Mouse (Mus musculus): Measurements from ENCODE around the gene Ankrd52.
"Not testable (repeated sequence)": the region's sequence is repeated elsewhere in the genome, so short reads cannot be mapped to it uniquely, and the experiment has no call there.

The Ankrd52 gene

DNA sequence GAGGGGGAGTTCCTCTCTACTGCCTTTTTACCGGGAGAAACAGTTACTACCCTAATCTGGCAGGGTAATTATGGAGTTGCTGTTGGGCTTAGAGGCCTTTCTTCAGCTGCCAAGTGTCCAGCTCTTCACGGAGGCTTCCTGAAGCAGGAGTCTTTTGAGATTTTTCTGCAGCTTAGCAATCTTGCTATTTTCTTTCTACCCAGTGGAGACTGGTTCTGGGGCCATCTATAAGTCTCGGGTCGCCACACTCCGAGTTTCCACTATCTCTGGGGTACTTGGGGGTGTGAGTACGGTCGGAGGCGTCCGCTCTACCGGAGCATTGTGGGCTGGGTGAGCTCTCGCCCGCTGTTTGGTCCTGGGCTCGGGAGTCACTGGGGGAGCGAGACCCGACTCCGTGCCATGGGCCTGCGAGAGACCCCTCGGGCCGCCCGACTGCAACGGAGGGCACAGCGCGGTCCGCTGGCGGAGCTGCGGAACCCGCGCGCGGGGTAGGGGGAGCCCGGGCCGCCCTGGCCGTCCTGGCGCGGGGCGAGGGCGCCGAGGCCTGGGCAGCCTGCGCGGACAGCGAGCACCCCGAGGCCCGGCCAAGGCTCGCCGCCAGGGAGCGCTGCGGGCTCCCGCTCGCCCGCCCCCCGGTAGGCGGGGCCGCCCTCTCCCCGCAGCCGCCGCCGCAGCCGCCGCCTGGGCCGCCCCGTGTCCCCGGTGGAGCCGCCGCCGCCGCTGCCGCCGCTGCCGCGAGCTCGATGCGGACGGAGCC, at the start of gene Ankrd52:
Gene Ankrd52, plus strand, starts transcription at position 661 of the 757 bp plus-strand sequence.
- peak; percentile 91 to 93 for DNase-seq (ENCODE audit: low spot score in 2 of 2)

DNA sequence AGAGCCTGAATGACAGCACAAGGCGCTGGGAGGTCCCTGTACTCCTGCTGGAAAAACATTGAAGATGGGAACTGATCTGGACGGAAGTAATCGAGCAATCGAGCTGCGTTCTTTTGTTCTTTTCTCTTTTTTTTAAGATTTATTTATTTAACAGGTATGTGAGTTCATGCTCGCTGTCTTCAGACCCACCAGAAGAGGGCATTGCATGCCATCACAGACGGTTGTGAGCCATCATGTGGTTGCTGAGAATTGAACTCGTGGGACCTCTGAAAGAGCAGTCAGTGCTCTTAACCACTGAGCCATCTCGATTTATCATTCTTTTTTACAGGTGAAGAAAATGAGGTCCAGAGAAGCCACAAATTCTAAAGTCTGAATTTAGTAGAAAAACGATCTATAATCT, 49.3 kb upstream of the Ankrd52 start:
- no peak for DNase-seq (ENCODE audit: low spot score in 2 of 2)

DNA sequence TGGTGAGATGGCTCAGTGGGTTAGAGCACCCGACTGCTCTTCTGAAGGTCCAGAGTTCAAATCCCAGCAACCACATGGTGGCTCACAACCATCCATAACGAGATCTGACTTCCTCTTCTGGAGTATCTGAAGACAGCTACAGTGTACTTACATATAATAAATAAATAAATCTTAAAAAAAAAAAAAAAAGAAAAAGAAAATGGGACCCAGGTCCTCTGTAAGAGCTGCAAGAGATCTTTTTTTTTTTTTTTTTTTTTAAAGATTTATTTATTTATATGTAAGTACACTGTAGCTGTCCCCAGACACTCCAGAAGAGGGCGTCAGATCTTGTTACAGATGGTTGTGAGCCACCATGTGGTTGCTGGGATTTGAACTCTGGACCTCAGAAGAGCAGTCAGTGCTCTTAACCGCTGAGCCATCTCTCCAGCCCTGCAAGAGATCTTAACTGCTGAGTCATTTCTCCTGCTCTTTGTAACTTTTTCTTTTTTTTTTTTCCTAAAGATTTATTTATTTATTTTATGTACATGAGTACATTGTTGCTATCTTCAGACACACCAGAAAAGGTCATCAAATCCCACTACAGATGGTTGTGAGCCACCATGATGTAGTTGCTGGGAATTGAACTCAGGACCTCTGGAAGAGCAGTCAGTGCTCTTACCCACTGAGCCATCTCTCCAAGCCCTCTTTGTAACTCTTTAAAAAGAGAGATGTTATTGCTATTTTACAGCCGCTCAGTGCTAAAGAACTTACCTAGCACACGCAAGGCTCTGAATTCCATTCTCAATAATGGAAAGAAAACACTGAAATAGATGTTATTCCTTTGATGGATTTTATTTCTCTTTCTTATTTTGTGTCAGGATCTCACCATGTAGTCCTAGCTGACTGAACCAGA, 44.3 kb upstream of the Ankrd52 start:
- DNase-seq (ENCODE audit: low spot score in 2 of 2) = not testable (repeated sequence)

DNA sequence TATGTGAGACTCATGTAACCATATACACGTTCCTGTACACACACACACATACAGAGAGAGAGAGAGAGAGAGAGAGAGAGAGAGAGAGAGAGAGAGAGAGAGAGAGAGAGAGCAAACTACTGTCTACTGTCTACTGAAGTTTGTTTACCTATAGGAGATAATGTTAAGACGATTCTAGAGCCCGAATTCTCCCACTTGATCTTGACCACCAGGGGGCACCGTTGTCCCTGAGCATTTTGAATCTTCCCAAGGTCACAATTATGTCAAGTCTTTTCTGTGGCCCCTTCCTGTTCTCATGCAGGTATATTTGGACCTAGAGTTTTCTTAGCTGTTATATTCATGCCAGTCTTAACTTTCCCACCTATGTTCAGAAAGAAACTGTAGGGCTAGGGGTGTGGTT, 41.3 kb upstream of the Ankrd52 start:
- DNase-seq (ENCODE audit: low spot score in 2 of 2) = peak; percentile 83 to 93

DNA sequence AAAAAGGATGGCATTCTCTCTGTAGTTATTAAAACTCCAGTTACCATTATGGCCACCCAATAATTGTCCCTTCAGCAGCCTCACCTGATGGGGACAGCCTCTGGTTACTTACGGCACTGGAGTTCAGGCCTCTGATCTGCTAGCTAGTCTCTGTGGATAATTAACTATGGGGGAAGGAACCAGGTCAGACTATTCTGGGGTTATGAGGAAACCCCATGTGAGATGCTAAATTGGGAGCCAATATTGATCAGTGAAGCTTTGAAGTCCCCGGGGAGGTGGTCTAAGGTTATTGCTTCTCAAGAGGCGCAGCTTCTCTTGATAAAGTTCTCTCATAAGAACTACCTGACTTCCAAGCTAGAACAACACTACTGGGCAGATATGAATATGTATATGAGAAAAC, 40.7 kb upstream of the Ankrd52 start:
- DNase-seq (ENCODE audit: low spot score in 2 of 2) = no peak

GRCm38 (mm10) chr10:128336597-128336996, 40.3 kb upstream of the Ankrd52 start:
- no peak for DNase-seq (ENCODE audit: low spot score in 2 of 2)

GRCm38 (mm10) chr10:128337306-128338181, 39.4 kb upstream of the Ankrd52 start, which contains the start of gene Cs:
TSS of gene Cs (plus strand) at chr10:128337734.
- DNase-seq (ENCODE audit: low spot score in 2 of 2) = peak; percentile 94 to 95

GRCm38 (mm10) chr10:128338415-128338814, 38.5 kb upstream of the Ankrd52 start:
- DNase-seq (ENCODE audit: low spot score in 2 of 2) = no peak

- no peak for DNase-seq (ENCODE audit: low spot score in 2 of 2)
Observed at GRCm38 (mm10) chr10:128338948-128339347, 38.0 kb upstream of the Ankrd52 start.

- no peak for DNase-seq (ENCODE audit: low spot score in 2 of 2)
Observed at GRCm38 (mm10) chr10:128340257-128340656, 36.7 kb upstream of the Ankrd52 start.

- DNase-seq (ENCODE audit: low spot score in 2 of 2) = no peak
Observed at GRCm38 (mm10) chr10:128343436-128343835, 33.5 kb upstream of the Ankrd52 start.

DNA sequence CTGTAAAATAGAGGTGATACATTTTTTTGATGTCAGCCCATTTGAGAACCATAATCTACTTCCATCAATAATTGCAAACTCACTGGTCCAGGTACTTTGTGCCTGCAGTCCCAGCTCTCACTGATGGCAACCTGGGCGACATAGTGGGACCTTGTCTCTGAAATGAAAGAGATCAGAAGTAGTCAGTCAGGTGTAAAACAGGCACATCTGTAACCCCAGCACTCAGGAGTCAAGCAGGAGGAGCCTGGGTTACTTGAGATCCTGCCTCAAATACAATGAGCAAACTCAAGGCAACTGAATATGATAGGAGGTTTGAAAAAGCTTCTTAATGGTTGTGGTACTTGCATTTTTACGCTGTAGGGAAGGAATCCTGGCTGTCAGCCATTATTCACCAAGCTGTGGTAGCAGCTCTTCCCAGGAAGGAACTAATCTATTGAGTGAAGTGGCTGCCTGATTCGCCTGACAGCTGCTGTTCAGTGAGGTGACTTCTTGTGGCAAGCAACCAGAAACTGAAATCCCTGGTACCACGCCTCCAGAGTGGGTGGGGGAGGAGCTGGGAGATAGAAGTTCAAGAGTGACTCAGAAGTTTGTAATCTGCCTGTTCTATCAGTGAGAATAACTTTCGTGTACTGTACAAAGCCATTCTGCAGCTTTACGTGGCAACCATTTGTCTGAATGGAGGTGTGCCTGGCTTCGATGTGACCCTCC, 32.2 kb upstream of the Ankrd52 start:
- peak; percentile 51 to 77 for DNase-seq (ENCODE audit: low spot score in 2 of 2)

DNA sequence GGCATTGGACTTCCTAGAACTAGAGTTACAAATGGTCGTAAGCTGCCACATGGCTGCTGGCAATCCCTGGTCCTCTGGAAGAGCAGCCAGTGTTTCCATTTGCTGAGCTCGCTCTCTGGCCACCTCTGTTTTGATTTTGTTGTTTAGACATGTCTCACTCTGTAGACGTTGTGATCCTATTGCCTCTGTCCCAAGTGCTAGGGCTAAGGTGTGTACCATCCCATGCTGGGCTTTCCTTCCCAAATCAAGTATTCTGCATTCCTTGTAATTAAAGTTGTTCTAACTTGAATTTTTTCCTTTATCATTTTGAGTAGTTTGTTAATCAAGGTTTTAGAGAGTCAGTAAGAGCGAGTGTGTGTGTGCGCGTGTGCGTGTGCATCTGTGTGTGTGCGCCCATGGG, 29.4 kb upstream of the Ankrd52 start:
- DNase-seq (ENCODE audit: low spot score in 2 of 2) = no peak

DNA sequence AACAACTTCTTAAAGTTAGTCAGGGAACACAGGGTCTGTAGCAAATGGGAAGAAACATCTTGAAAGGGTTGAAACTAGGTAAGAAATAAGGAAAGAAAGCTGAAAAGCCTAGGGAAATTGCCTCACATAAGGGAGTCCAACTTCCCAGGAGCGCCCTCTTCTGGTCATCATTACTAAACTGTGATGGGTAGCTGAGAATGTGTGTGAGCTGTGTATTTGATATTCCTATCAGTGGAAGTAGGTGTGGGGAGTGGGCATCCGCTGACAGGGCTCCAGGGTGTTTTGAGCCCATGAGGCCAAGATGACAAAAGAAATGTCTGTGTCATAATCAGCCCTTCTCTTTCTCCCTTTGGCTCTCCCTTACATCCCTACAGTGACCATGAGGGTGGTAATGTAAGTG, 18.1 kb upstream of the Ankrd52 start:
- DNase-seq (ENCODE audit: low spot score in 2 of 2) = peak; percentile 45 to 77

GRCm38 (mm10) chr10:128359226-128359625, 17.7 kb upstream of the Ankrd52 start:
- DNase-seq (ENCODE audit: low spot score in 2 of 2) = no peak

- no peak for DNase-seq (ENCODE audit: low spot score in 2 of 2)
Observed at GRCm38 (mm10) chr10:128361836-128362235, 15.1 kb upstream of the Ankrd52 start.

DNA sequence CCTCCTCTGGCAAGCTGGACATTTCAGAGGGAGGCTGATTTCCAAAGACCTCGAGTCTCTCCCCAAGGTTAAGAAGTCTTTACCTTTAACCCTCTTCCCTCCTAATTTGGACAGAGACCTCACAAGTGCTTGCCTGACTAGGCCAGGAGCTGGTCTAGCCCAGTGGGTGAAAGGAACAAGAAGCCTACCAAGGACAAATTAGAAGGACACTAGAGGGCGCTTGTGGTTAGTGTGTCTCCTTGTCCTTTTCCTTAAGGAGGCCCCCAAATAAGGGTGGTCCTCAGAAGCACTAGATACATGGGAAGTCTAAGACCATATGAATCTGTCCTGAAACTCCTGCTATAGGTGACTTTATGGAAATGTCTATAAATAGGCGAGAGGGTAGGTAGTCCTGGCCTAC, 14.3 kb upstream of the Ankrd52 start:
- DNase-seq (ENCODE audit: low spot score in 2 of 2) = no peak

GRCm38 (mm10) chr10:128367899-128368401, 9.0 kb upstream of the Ankrd52 start:
- DNase-seq (ENCODE audit: low spot score in 2 of 2) = no peak

DNA sequence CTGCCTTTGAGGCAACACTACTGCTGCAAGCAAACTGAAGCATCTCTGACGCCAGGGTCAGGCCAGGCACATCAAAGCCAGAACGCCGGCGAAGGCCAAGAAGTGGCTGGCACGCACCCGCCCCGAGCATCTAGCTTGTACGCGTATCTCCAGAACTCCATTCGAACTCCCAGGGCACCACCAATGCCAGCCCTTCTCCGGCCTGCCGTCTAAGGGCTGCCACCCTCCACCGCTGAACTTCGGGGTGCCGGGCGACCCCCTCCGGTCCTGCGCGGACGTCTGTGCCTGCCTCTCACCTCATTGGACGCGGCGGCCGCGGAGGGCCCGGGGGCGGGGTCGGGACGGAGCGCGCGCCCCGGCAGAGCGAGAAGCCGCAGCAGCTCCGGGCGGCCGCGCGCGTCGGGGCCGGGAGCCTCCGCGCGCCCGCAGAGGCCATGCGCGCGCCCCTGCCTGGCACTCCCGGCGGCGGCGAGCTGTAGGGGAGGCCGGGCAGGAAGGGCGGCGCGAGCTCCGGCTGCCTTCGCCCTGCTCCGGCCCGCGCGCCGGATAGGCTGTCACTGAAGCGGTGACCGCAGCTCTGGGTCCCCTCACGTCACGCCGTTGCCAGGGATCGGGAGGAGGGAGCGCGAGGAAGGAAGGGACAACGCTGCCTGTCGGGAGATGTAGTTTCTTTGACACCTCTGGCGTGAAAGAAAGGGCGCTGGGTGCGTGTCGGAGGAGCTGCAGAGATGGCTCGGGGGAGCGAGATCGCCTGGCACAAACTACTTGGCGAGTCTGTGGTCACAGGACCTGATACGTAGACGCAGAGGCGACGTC, 8.3 kb upstream of the Ankrd52 start, which contains the start of gene Coq10a:
Gene Coq10a, minus strand, starts transcription at position 596 of the 816 bp plus-strand sequence.
- peak; percentile 86 to 89 for DNase-seq (ENCODE audit: low spot score in 2 of 2)

GRCm38 (mm10) chr10:128369218-128369543, 7.7 kb upstream of the Ankrd52 start:
- DNase-seq (ENCODE audit: low spot score in 2 of 2) = no peak
